Mouse (Mus musculus) megakaryocyte, embryonic 14.5 days (primary cell): ENCODE measurements around the gene Il1r2. TPM values are rescaled to one million over a fixed set of nuclear protein-coding genes. Genes with fewer than 3 reads are reported as not detected.

Experiments used
- H3K27me3 ChIP-seq: replicated peaks from 2 replicates; pipeline ENCODE3; 2012; ENCODE audit warnings: inconsistent platforms
- H3K36me3 ChIP-seq: replicated peaks from 2 replicates; pipeline ENCODE3; 2012; ENCODE audit warnings: low read length, inconsistent platforms, mixed read lengths
- H3K4me1 ChIP-seq: 2 replicates; pipeline ENCODE4 v1.6.1; 2012; ENCODE audit warnings: inconsistent platforms
- H3K4me3 ChIP-seq: replicated peaks from 2 replicates; pipeline ENCODE3; 2012; ENCODE audit warnings: moderate library complexity, mild to moderate bottlenecking, inconsistent platforms
- H3K9me3 ChIP-seq: 2 replicates; pipeline ENCODE4 v1.6.1; 2012; ENCODE audit warnings: inconsistent platforms
- FLI1 ChIP-seq: IDR thresholded peaks from 2 replicates; pipeline ENCODE4 v1.6.1; 2012; ENCODE audit warnings: low read length, inconsistent platforms, mixed read lengths
- GATA1 ChIP-seq: IDR thresholded peaks from 3 replicates; pipeline ENCODE4 v1.6.1; 2012; ENCODE audit warnings: mixed read lengths, low read length, inconsistent platforms, borderline replicate concordance
- polyA plus RNA-seq: library from polyadenylated mRNA; stranded (reverse); fragments of >175 nt; gene quantifications from 2 replicates; pipeline ENCODE4 v1.2.3, GENCODE M21; 2012; ENCODE audit warnings: low replicate concordance; ENCODE audit not compliant: insufficient read depth

Il1r2 gene
- polyA plus RNA-seq, 1 experiment: not detected

DNA sequence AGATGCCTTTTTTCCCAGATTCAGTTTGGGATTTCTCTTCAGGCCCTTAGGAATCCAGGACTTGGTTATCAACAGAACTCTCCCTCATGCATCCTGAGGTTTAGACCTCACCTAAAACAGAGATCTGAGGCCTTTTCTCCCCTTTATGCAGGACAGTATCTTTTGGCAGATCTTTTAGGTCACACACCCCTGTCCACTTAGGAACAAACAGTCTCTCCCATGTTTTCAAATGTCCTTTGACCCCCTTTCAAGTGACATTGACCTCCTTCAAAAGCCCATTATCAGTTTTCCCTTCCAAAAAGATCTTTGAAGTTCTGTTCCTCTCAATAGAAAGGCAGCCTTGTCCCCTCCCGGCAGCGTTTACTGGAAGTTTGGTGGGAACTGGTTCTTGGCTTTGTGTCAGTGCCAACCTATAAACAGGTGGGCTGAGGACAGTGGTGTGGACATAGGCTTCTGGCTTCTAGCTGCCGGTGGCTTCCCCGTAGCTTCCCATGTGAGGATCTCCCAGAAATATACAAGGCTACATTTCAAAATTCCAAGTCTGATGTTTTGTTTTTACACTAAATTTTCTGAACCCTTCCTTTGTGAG is 89.5 kb downstream of the Il1r2 start:
- Histone ChIP-seq H3K4me1 (no peaks in the 10 kb centered on the region), H3K9me3 (0 out of 2 replicates have a peak, but pooled peaks cover 2% of the 10 kb centered on the region), H3K36me3 (no peaks in the 10 kb centered on the region), H3K27me3 (no peaks in the 10 kb centered on the region), H3K4me3 (no peak overlapping the region)
- no peak for TF ChIP-seq GATA1
- no peak for TF ChIP-seq FLI1

- no peaks in the 10 kb centered on the region for H3K36me3 ChIP-seq
- H3K9me3 ChIP-seq: 0 out of 2 replicates have a peak, but pooled peaks cover 2% of the 10 kb centered on the region
- no peak for TF ChIP-seq GATA1
- no peak for TF ChIP-seq FLI1
- H3K27me3 ChIP-seq: no peaks in the 10 kb centered on the region
- no peak overlapping the region for H3K4me3 ChIP-seq
- no peaks in the 10 kb centered on the region for H3K4me1 ChIP-seq
Observed at GRCm38 (mm10) chr1:40164331-40164730, 90.5 kb downstream of the Il1r2 start.

DNA sequence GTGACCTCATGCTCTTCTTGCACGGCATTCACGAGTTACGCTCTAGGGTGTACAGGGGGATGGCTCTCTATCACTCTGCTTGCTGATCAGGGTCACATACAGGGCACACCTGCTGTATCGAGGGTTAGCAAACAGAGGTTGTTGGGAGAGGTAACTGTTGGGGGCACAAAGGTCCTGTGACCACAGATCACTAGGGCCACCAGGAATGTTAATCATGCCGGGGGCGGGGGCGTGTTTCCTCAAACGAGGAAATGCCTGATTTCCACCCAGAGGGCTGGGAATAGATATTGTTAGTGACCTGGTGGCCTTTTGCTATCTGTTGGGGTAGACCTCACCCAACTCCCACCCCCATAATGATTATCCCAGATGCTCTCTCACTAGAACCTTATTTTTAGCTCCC is 93.7 kb downstream of the Il1r2 start:
- TF ChIP-seq FLI1: no peak
- Histone ChIP-seq H3K4me3 (no peak overlapping the region), H3K36me3 (no peaks in the 10 kb centered on the region), H3K4me1 (no peaks in the 10 kb centered on the region), H3K27me3 (no peaks in the 10 kb centered on the region), H3K9me3 (0 out of 2 replicates have a peak, but pooled peaks cover 2% of the 10 kb centered on the region)

GRCm38 (mm10) chr1:40171878-40172277 is 98.0 kb downstream of the Il1r2 start:
- Histone ChIP-seq H3K36me3 (no peaks in the 10 kb centered on the region), H3K9me3 (no peaks in the 10 kb centered on the region), H3K27me3 (no peaks in the 10 kb centered on the region), H3K4me3 (no peak overlapping the region), H3K4me1 (no peaks in the 10 kb centered on the region)
- TF ChIP-seq GATA1 (no peak), FLI1 (no peak)

- Histone ChIP-seq H3K36me3 (no peaks in the 10 kb centered on the region), H3K9me3 (peaks cover 9% of the 10 kb centered on the region; the same call in 1 of the 2 replicates), H3K4me1 (no peaks in the 10 kb centered on the region), H3K27me3 (no peaks in the 10 kb centered on the region), H3K4me3 (no peak overlapping the region)
- no peak for TF ChIP-seq GATA1
- no peak for TF ChIP-seq FLI1
Observed at GRCm38 (mm10) chr1:40174146-40174545, 100.3 kb downstream of the Il1r2 start.

Other genes starting within 250 kb of the Il1r2 start
- gene Map4k4, start 173.2 kb upstream of the Il1r2 start, polyA plus RNA-seq: 13.5 and 22.8 TPM in 2 replicates
- gene Il1r1, start 151.0 kb downstream of the Il1r2 start, polyA plus RNA-seq: 0.07 TPM in 1 of 2 replicates, not detected in the other